Mouse (Mus musculus): Measurements from ENCODE around the gene C1rl. TPM values are rescaled to one million over a fixed set of nuclear protein-coding genes. Genes with fewer than 3 reads are reported as not detected.
"Not testable (repeated sequence)": the region's sequence is repeated elsewhere in the genome, so short reads cannot be mapped to it uniquely, and the experiment has no call there.

Gene C1rl
- polyA plus RNA-seq, 1 experiment from 2014 or later: 0.61 TPM

DNA sequence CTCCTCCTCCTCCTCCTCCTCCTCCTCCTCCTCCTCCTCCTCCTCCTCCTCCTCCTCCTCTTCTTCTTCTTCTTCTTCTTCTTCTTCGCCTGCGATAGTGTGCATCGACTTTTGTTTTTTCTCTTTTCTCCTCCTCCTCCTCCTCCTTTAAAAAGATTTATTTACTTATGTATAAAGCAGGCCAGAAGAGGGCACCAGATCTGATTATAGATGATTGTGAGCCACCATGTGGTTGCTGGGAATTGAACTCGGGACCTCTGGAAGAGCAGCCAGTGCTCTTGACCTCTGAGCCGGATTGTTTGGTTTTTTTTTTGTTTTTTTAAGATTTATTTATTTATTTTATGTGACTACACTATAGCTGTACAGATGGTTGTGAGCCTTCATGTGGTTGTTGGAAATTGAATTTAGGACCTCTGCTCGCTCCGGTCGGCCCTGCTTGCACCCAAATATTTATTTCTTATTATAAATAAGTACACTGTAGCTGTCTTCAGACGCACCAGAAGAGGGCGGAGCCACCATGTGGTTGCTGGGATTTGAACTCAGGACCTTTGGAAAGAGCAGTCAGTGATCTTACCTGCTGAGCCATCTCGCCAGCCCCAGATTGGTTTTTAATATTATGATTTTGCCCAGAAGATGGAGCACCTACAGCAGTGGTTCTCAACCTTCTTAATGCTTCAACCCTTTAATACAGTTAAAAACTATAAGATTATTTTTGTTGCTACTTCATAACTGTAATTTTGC, 17.4 kb upstream of the C1rl start:
- not testable (repeated sequence) for H3K4me2 ChIP-seq

DNA sequence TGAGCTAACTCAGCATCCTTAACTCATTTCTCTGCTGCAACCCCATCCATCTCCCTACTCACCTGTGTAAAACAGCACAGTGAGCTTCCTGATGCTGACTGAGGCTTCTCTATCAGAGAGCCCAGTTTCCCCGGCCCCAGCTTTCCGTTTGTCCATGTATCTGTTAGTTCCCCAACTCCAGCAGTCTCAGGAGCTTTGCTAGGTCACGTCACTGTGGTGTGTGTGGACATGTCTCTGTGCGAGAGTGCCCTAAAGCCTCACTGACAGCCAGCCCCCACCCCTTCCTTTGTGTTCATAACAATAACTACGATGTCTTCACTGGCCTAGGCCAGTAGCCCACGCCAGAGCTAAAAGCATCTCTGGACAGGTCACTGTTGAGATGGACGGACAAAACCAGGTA, 16.7 kb upstream of the C1rl start:
- H3K4me3 ChIP-seq: no peak overlapping the region
- H3K27me3 ChIP-seq: no peaks in the 10 kb centered on the region
- no peak overlapping the region for H3K4me2 ChIP-seq
- no peak for ATAC-seq (ENCODE audit: insufficient number of reproducible peaks, low FRiP score, low TSS enrichment, low read depth)
- WGBS: 83% methylated on average over 7 of the region's 7 CpGs
- no peak overlapping the region for H3K27ac ChIP-seq
- no peaks in the 10 kb centered on the region for H3K36me3 ChIP-seq
- no peaks in the 10 kb centered on the region for H3K9me3 ChIP-seq
- no peaks in the 10 kb centered on the region for H3K4me1 ChIP-seq
- H3K9ac ChIP-seq: no peak overlapping the region

More for the DNA sequence above, 17.4 kb upstream of the C1rl start:
- H3K4me3 ChIP-seq; H3K36me3 ChIP-seq; H3K4me1 ChIP-seq; ATAC-seq (ENCODE audit: insufficient number of reproducible peaks, low FRiP score, low TSS enrichment, low read depth); H3K9me3 ChIP-seq; H3K9ac ChIP-seq; H3K27ac ChIP-seq; H3K27me3 ChIP-seq: not testable (repeated sequence)
- 89% methylated on average over 8 of the region's 11 CpGs for WGBS

DNA sequence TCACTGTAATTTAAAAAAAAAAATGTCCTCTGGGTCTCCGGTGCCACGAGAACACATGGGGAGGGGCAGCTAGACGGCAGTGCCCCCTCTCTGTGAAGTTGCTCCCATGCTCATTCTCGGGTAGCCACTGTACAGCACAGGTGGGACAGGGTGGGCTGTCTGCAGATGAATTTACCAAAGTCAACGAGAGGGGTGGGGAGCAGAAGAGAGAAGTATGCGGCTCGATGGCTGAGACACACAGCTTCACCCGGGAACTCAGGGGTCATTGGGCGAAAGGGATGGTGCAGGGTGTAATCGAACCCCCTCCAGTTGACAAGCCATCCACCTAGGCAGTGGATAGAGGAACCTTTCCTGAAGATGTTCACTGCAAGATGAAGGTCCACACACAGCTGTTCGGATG, 16.1 kb upstream of the C1rl start:
- WGBS: 84% methylated on average over 11 of the region's 11 CpGs
- ATAC-seq (ENCODE audit: insufficient number of reproducible peaks, low FRiP score, low TSS enrichment, low read depth): no peak

DNA sequence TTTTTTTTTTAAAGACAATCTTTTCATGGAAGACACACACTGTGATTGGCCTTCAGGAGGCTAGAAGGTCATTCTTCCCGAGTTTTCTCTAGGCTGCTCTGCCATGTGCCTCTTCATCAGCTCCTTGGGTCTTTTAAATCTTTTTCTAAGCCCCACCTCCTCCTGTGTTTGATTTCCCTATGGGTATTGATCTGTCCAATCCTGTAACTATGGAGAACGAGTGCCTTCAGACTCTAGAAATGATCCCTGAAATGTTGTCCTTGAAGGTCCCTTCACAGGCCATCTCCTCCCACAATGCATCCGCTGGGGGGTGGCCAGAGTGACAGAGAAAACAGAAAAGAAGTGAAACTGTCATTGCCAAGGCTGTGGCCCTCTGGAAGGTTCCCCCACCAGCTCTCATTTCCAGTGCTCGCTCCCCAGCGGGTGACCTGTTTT, 15.7 kb upstream of the C1rl start:
- 69% methylated on average over 5 of the region's 5 CpGs for WGBS
- no peak for ATAC-seq (ENCODE audit: insufficient number of reproducible peaks, low FRiP score, low TSS enrichment, low read depth)
- Histone ChIP-seq H3K27ac (no peak overlapping the region), H3K27me3 (no peaks in the 10 kb centered on the region), H3K9me3 (no peaks in the 10 kb centered on the region), H3K4me3 (no peak overlapping the region), H3K4me1 (no peaks in the 10 kb centered on the region), H3K4me2 (no peak overlapping the region), H3K9ac (no peak overlapping the region), H3K36me3 (no peaks in the 10 kb centered on the region)

More for the DNA sequence above, 16.1 kb upstream of the C1rl start:
- Histone ChIP-seq H3K9ac (no peak overlapping the region), H3K4me1 (no peaks in the 10 kb centered on the region), H3K4me3 (no peak overlapping the region), H3K27me3 (no peaks in the 10 kb centered on the region), H3K4me2 (no peak overlapping the region), H3K9me3 (no peaks in the 10 kb centered on the region), H3K27ac (no peak overlapping the region), H3K36me3 (no peaks in the 10 kb centered on the region)

DNA sequence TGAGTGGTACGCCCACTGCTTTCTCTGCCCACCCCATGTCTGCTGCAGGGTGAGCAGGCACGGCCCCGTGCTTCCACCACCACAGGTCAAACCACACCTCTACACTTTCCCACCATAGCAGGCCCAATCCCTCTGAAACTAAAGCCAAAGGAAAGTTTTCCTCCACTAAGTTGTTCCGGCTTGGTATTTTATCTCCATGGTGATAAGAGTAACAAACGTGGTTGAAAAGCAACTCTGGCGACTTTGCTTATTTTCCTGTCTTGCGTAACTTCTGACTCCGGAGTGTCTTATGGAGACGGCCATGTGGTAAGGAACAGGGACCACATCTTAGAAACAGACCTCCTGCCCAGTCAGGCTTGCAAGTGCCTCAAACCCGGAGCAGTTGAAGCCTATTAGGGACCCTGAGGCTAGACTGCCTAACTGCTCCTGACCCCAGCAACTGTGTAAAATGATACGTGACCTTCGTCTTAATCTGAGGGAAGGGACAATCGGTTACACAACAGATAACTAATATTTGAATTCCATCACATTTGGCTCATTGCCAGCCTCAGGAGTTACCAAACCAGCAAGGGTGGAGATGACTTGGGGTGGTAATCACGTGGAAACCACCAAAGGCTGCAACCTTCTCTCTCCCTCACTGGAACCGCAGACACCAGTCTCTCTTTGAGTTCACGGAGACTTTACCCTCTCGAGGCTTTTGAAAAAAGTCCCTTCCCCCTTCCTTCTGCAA, 14.8 kb upstream of the C1rl start:
- ATAC-seq (ENCODE audit: insufficient number of reproducible peaks, low FRiP score, low TSS enrichment, low read depth): no peak
- Histone ChIP-seq H3K4me1 (no peaks in the 10 kb centered on the region), H3K4me2 (no peak overlapping the region), H3K27me3 (no peaks in the 10 kb centered on the region), H3K36me3 (no peaks in the 10 kb centered on the region), H3K9me3 (no peaks in the 10 kb centered on the region), H3K9ac (no peak overlapping the region), H3K4me3 (no peak overlapping the region), H3K27ac (no peak overlapping the region)
- WGBS: 52% methylated on average over 17 of the region's 17 CpGs

DNA sequence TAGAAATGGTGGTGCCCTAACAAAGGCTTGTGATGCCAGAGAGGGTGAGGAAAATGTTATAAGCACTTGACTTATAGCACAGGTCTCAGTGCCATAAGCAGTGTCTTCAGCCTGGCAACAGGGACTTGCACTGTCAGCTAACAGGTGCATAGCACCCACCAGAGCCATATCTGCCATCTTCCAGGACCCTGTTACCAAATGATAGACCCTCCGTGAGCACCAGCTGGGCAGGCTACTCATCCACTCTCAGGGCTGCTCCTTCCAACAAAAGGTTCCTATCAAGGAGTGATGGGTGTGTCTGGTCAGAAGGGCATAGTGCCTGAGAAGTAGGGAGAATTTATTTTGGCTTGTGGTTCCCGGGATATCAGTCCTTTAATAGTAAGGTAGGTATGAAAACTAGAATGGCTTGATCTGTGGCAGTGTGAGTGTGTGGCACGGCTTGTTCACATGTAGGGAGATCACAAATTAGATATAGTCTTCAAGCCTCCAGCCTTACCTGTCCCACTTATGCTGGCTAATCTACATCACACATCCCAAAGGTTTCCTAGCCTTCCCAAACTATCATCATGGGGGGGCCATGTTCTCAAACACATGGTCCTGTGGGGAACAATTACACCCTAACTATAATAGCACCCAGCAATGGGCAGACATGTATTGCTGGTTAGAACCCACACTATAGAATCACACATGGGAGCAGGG, 13.9 kb upstream of the C1rl start:
- Histone ChIP-seq H3K9me3 (no peaks in the 10 kb centered on the region), H3K36me3 (no peaks in the 10 kb centered on the region), H3K27ac (no peak overlapping the region), H3K4me2 (no peak overlapping the region), H3K4me1 (no peaks in the 10 kb centered on the region), H3K4me3 (no peak overlapping the region), H3K9ac (no peak overlapping the region), H3K27me3 (no peaks in the 10 kb centered on the region)
- ATAC-seq (ENCODE audit: insufficient number of reproducible peaks, low FRiP score, low TSS enrichment, low read depth): no peak
- WGBS: 80% methylated on average over 3 of the region's 3 CpGs

DNA sequence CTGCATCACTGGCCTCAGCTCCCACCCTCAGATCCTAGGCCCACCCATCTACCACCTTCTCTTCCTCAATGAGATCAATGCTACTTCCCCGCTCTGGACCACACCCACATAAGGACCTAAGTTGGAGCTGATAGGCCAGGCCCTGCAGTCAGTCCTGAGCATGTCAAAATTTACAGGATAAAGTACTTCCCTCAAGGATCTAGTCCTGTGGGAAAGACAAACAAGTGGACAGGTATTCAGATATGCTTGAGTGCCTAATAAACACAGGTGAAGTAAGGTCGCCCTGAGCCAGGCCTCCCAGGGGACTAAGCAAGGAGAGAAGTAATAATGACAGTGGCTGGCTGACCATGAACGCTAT, 13.4 kb upstream of the C1rl start:
- ATAC-seq (ENCODE audit: insufficient number of reproducible peaks, low FRiP score, low TSS enrichment, low read depth): no peak
- H3K9me3 ChIP-seq: no peaks in the 10 kb centered on the region
- H3K4me1 ChIP-seq: no peaks in the 10 kb centered on the region
- no peaks in the 10 kb centered on the region for H3K36me3 ChIP-seq
- no peak overlapping the region for H3K4me2 ChIP-seq
- no peak overlapping the region for H3K9ac ChIP-seq
- no peak overlapping the region for H3K27ac ChIP-seq
- WGBS: 85% methylated on average over 3 of the region's 3 CpGs
- no peak overlapping the region for H3K4me3 ChIP-seq
- H3K27me3 ChIP-seq: no peaks in the 10 kb centered on the region

DNA sequence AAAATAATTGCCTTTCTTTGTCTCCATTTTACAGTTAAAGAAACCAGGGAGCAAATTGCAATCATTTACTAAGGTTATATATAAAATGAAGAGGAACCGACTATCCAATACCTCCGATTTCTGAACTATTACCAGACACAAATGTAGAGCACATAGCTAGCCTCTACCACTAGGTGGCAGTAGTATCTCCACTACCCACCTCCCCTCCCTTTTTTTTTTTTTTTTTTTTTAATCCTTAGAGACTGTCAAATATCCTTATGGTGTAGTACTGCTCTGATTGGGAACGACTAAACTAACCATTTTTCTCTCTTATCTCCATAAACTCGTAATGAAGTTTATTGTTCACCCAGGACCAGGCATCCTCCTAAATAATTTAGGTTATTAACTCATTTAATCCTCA, 12.6 kb upstream of the C1rl start:
- Histone ChIP-seq H3K4me3 (no peak overlapping the region), H3K9me3 (no peaks in the 10 kb centered on the region), H3K27ac (no peak overlapping the region), H3K4me2 (no peak overlapping the region), H3K36me3 (no peaks in the 10 kb centered on the region), H3K27me3 (no peaks in the 10 kb centered on the region), H3K9ac (no peak overlapping the region), H3K4me1 (0 out of 2 replicates have a peak, but pooled peaks cover 2% of the 10 kb centered on the region)
- WGBS: 59% methylated on average over 4 of the region's 4 CpGs
- ATAC-seq (ENCODE audit: insufficient number of reproducible peaks, low FRiP score, low TSS enrichment, low read depth): no peak

DNA sequence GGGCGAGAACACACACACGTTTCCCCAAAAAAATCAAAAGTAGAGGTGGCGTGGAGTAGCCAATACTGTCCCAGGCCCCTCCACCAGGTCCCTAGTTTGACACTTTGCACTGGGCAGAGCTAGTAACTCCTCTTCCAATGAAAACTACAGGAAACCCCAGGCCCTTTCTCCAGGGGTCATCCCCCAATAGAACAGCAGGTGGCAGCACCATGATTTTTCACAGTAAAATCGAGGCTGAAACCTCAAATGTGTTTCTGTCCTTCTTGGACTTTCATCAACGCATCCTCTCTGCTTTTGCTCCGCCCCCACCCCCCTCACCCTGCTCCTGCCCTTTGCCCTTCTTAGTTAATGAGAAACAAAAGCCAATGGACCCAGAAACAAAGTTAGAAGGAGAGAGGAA, 11.3 kb upstream of the C1rl start:
- Histone ChIP-seq H3K4me1 (0 out of 2 replicates have a peak, but pooled peaks cover 4% of the 10 kb centered on the region), H3K9ac (no peak overlapping the region), H3K27me3 (no peaks in the 10 kb centered on the region), H3K27ac (no peak overlapping the region), H3K9me3 (no peaks in the 10 kb centered on the region), H3K36me3 (no peaks in the 10 kb centered on the region), H3K4me2 (no peak overlapping the region), H3K4me3 (no peak overlapping the region)
- ATAC-seq (ENCODE audit: insufficient number of reproducible peaks, low FRiP score, low TSS enrichment, low read depth): no peak
- 27% methylated on average over 6 of the region's 6 CpGs for WGBS

DNA sequence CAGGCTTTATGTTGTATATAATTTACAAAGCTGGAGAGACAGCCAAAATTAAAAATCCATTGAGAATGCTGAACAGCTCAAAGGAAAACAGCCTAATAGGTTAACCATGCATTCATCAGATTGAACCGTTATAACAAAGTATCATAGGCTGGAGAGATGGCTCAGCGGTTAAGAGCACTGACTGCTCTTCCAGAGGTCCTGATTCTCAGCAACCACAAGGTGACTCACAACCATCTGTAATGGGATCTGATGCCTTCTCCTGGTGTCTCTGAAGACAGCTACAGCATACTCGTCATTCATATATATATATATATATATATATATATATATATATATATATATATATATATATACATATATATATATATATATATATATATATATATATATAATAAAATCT, 9.1 kb upstream of the C1rl start:
- H3K4me2 ChIP-seq; H3K4me1 ChIP-seq; ATAC-seq (ENCODE audit: insufficient number of reproducible peaks, low FRiP score, low TSS enrichment, low read depth); H3K4me3 ChIP-seq; H3K36me3 ChIP-seq; H3K9ac ChIP-seq; H3K27me3 ChIP-seq; H3K27ac ChIP-seq; H3K9me3 ChIP-seq: not testable (repeated sequence)
- 88% methylated on average over 3 of the region's 3 CpGs for WGBS

DNA sequence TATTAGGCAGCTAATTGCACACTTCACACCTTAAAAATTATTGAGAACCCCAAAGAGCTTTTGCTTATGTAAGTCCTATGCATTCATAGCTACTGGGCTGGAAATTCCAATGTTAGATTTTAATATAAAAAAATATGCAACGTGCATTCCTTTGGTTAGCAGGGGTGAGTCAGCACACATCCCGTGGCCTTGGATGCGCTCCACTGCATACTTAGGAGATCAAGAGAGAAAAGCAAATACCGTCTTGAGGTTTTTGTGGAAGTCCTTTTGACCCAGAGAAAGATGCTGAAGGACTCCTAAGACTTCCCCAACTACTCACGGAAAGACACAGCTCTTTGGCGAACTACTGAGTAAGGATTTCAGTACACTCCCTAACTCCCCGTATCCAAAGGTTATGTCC, 8.1 kb upstream of the C1rl start:
- 70% methylated on average over 7 of the region's 7 CpGs for WGBS
- Histone ChIP-seq H3K4me2 (no peak overlapping the region), H3K4me3 (no peak overlapping the region)

More for the DNA sequence above, 8.1 kb upstream of the C1rl start:
- no peaks in the 10 kb centered on the region for H3K36me3 ChIP-seq
- no peak overlapping the region for H3K9ac ChIP-seq
- no peaks in the 10 kb centered on the region for H3K9me3 ChIP-seq
- H3K4me1 ChIP-seq: 0 out of 2 replicates have a peak, but pooled peaks cover 4% of the 10 kb centered on the region
- no peak overlapping the region for H3K27ac ChIP-seq
- H3K27me3 ChIP-seq: no peaks in the 10 kb centered on the region
- ATAC-seq (ENCODE audit: insufficient number of reproducible peaks, low FRiP score, low TSS enrichment, low read depth): no peak
